Mouse (Mus musculus) embryonic stem cell, embryonic (primary cell): ENCODE measurements around the gene Psme1.

Experiments used
- CTCF ChIA-PET, 4 experiments: fragments of 300-600 bp in 2 of 4; fragments of 350-600 bp in 2 of 4; sonication (Branson Sonifier 250); formaldehyde crosslinking; loops; one replicate each; lab custom pipeline; 2022; ENCODE audit warnings: inconsistent platforms in 2 of 4; lab: Charles Lee
- POLR2A ChIA-PET, 4 experiments: fragments of 300-600 bp in 2 of 4; fragments of 350-600 bp in 2 of 4; sonication (Branson Sonifier 250); formaldehyde crosslinking; loops; one replicate each; lab custom pipeline; 2022; ENCODE audit warnings: antibody characterized with exemption in 4 of 4, inconsistent platforms in 1 of 4; lab: Charles Lee

The Psme1 gene

GRCm38 (mm10) chr14:55558740-55559448 is 19.0 kb upstream of the Psme1 start:
- ChIA-PET CTCF (interaction anchor here in 3 of 4 experiments (0.5 to 3.5 kb wide), 9 partner anchors 17 to 203 kb away, joined by 3 to 18 read pairs (median 5); partner anchors contain the start of genes Dhrs4 (in 1 of the 3), Ltb4r2 (in 1 of the 3), Pck2 (in 1 of the 3) and Psme2 (in 1 of the 3)), POLR2A (interaction anchor here in 3 of 4 experiments (0.7 to 8.6 kb wide), 32 partner anchors 8 to 481 kb away, joined by 3 to 92 read pairs (median 16); partner anchors contain the start of genes Pck2 (in 3 of the 3), Psme1 (in 3 of the 3), Psme2 (in 3 of the 3) and Rnf31 (in 3 of the 3))

- ChIA-PET CTCF (interaction anchor here in 3 of 4 experiments (0.7 to 3.5 kb wide), 26 partner anchors 8 to 545 kb away, joined by 3 to 18 read pairs (median 6); partner anchors contain the start of genes Dhrs4 (in 1 of the 3), Emc9 (in 1 of the 3), Ngdn (in 1 of the 3) and Pck2 (in 1 of the 3)), POLR2A (interaction anchor here (0.5 to 8.6 kb wide), 92 partner anchors 8 to 633 kb away, joined by 3 to 92 read pairs (median 6); partner anchors contain the start of genes Psme1 (in 4 of the 4), Emc9 (in 3 of the 4), Pck2 (in 3 of the 4) and Psme2 (in 3 of the 4))
Measured at GRCm38 (mm10) chr14:55559799-55560201, 18.1 kb upstream of the Psme1 start, which contains the start of gene Dcaf11. Gene Dcaf11, plus strand, starts transcription at chr14:55560006.

DNA sequence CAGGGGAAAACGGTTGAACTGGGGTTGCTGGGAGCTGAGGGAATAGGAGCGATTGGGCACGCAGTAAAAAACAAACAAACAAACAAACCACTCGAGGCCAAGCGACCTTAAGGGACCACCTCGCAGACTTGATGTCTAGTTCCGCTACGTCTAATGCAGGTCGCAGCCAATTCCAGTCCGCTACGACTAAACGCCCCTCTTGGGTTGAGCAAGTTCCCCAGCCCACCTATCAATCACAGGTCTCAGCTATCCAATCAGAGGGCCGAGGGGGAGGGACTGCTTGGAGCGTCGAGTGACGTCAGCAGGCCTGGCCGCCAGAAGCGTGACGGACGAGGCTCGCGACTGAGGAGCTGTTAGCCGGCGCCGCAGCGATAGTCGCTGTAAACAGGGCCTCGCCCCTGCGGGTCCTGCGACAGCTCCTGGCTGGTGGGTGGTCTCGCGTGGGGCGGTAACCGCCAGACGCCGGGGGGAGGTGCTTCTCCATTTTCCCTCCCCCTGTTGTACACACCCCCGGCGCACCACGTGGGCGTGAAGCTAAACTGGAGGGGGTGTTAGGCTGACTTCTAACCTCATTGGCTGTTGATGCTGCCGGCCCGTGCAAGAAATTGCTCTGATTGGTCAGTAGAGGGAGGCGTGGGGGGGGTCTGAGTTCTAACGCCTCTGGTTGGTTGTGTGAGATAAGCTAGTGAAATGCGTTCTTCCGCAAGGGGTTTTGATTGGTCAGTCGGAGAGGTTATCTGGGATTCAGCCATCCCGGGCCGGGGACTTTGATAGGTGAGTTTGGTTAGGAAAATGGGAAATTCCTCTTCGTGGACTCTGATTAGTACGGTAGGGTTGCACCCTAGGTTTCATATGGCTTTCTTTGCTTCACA is 17.5 kb upstream of the Psme1 start, which contains the start of gene A730061H03Rik:
A730061H03Rik (minus strand) TSS at position 205 of the 872 bp plus-strand sequence.
- POLR2A ChIA-PET: interaction anchor here (0.5 to 8.6 kb wide), 113 partner anchors 9 to 634 kb away, joined by 3 to 92 read pairs (median 5); partner anchors contain the start of genes Psme1 (in 4 of the 4), Emc9 (in 3 of the 4), Gmpr2 (in 3 of the 4) and Nedd8 (in 3 of the 4)
- CTCF ChIA-PET: interaction anchor here (0.5 to 2.3 kb wide), 39 partner anchors 9 to 545 kb away, joined by 3 to 18 read pairs (median 4); partner anchors contain the start of genes Psme1 (in 2 of the 4), Rabggta (in 2 of the 4), Dhrs1 (in 1 of the 4) and Dhrs4 (in 1 of the 4)

- POLR2A ChIA-PET: interaction anchor here in 2 of 4 experiments (0.8 to 8.6 kb wide), 13 partner anchors 9 to 312 kb away, joined by 3 to 92 read pairs (median 6); partner anchors contain the start of genes Fitm1 (in 2 of the 2), Pck2 (in 2 of the 2), Psme1 (in 2 of the 2) and Carmil3 (in 1 of the 2)
- CTCF ChIA-PET: interaction anchor here in 1 of 4 experiments (1.4 kb wide), 1 partner anchor 17 kb away, joined by 3 read pairs; no protein-coding TSS in a partner anchor
Measured at GRCm38 (mm10) chr14:55561860-55562259, 16.1 kb upstream of the Psme1 start.

DNA sequence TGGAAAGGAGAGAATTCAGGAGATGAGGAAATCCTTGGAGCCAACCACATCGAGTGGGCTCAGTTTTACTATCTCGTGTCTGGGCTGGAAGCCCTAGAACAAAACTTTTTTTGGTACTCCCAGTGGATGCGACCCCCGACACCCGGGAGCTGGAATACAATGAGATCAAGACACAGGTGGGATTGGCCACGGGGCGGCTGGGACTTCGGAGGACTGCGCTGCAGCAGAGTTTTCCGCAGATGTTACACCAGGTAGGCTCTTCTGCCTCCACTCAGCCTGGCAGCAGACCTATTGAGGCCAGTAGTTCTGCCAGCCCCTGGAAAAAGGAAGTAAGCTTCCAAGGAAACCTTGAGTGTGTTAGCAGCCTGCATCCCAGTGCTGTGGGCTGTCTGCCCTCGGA is 14.7 kb upstream of the Psme1 start:
- POLR2A ChIA-PET: interaction anchor here in 3 of 4 experiments (0.6 to 8.6 kb wide), 8 partner anchors 9 to 141 kb away, joined by 3 to 92 read pairs (median 4); partner anchors contain the start of genes Emc9 (in 1 of the 3), Fitm1 (in 1 of the 3), Psme1 (in 1 of the 3) and Psme2 (in 1 of the 3)
- CTCF ChIA-PET: interaction anchor here in 2 of 4 experiments (1.4 to 1.8 kb wide), 2 partner anchors 12 to 15 kb away, joined by 3 to 4 read pairs; partner anchors contain the start of gene Fitm1 (in 1 of the 2)

GRCm38 (mm10) chr14:55565748-55566147 is 12.2 kb upstream of the Psme1 start:
- ChIA-PET POLR2A (interaction anchor here in 2 of 4 experiments (1.8 to 8.6 kb wide), 3 partner anchors 12 to 26 kb away, joined by 4 to 92 read pairs (median 5); partner anchors contain the start of genes Psme1 (in 2 of the 2), Fitm1 (in 1 of the 2) and Pck2 (in 1 of the 2)), CTCF (no interaction called here)

DNA sequence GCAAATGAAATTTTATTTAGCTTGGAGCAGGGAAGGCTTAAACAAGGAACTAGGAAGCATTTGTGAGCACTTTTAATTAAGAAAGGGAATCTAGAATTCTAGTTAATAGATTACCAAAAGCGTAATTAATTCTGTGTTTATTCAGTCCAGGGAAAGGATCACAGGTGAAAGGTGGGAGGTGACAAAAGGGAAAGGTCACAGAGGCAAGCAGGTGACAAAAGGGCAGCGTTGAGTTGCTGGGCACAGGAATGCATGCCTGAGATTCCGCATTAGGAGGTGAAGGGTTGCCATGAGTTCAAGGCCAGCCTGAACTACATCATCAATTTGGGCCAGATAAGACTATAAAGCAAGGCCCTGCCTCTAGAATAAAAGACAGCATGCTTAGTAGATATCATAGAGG is 10.4 kb upstream of the Psme1 start:
- POLR2A ChIA-PET: interaction anchor here in 2 of 4 experiments (0.8 to 8.6 kb wide), 5 partner anchors 10 to 28 kb away, joined by 3 to 92 read pairs (median 4); partner anchors contain the start of genes Psme1 (in 2 of the 2), Fitm1 (in 1 of the 2), Pck2 (in 1 of the 2) and Psme2 (in 1 of the 2)
- CTCF ChIA-PET: no interaction called here

DNA sequence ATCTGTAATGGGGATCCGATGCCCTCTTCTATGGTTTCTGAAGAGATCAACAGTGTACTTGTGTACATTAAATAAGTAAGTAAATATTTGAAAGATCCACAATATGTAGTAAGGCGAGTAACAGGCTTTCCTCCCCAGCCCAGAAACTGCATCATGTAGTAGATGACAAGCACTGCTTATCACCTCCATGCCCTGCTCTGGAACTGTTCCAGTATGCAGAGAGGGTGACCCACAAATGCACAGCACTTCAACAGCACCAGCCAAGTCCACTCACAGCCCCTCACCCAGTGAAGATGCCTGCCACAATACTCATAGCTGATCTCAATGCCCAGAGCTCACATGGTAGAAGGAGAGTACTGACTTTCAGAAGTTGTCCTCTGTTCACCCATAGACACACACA is 7.3 kb upstream of the Psme1 start:
- POLR2A ChIA-PET: interaction anchor here in 3 of 4 experiments (0.7 to 2.8 kb wide), 9 partner anchors 9 to 449 kb away, joined by 3 to 15 read pairs (median 4); partner anchors contain the start of genes A730061H03Rik (in 2 of the 3), Dcaf11 (in 2 of the 3), Emc9 (in 1 of the 3) and Gmpr2 (in 1 of the 3)
- CTCF ChIA-PET: interaction anchor here in 2 of 4 experiments (0.6 to 1.7 kb wide), 3 partner anchors 10 to 314 kb away, joined by 3 to 6 read pairs (median 3); partner anchors contain the start of genes A730061H03Rik (in 1 of the 2) and Khnyn (in 1 of the 2)

DNA sequence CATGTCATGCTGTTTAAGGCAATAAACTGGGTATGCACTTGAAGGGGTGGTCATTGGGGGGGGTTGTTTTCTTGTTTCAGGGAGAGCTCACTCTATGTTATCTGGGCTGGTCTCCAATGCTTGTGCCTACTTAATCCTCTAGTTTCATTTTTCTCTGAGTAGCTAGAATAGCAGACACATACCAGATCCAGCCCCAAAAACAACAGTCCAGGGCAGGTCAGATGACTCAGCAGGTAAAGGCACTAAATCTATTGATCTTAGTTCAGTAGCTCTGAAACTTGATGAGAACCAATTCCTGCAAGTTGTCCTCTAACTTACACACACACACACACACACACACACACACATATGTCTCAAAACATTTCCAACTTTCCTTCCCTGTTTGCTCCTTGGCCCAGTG is 6.2 kb upstream of the Psme1 start:
- CTCF ChIA-PET: no interaction called here
- POLR2A ChIA-PET: interaction anchor here in 3 of 4 experiments (0.6 to 2.8 kb wide), 6 partner anchors 11 to 1337 kb away, joined by 3 to 15 read pairs (median 6); partner anchors contain the start of genes A730061H03Rik (in 3 of the 3), Dcaf11 (in 2 of the 3), Emc9 (in 1 of the 3) and Pck2 (in 1 of the 3)

- ChIA-PET CTCF (interaction anchor here in 2 of 4 experiments (0.6 to 1.5 kb wide), 7 partner anchors 10 to 574 kb away, joined by 3 to 13 read pairs (median 3); partner anchors contain the start of genes Emc9 (in 1 of the 2) and Pck2 (in 1 of the 2)), POLR2A (interaction anchor here (0.6 to 8.0 kb wide), 19 partner anchors 9 to 922 kb away, joined by 3 to 92 read pairs (median 4); partner anchors contain the start of genes A730061H03Rik (in 3 of the 4), Dcaf11 (in 2 of the 4), Psme2 (in 2 of the 4) and Rnf31 (in 2 of the 4))
Measured at GRCm38 (mm10) chr14:55575302-55575701, 2.6 kb upstream of the Psme1 start, which contains the start of gene Fitm1. Gene Fitm1, plus strand, starts transcription at chr14:55575617.

DNA sequence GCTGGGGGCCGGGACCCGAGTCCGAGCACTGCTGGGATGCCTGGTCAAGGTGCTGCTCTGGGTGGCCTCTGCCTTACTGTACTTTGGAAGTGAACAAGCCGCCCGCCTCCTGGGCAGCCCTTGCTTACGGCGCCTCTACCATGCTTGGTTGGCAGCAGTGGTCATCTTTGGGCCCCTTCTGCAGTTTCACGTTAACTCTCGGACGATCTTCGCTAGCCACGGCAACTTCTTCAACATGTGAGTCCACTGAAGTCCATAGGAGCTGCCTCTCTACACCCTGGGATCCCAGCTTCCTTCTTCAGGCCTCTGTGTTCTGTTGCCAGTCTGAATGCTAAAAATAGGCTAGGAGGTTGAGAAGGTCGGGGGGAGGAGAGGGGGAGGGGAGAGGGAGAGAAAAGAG is 2.2 kb upstream of the Psme1 start:
- CTCF ChIA-PET: interaction anchor here in 3 of 4 experiments (0.6 to 1.6 kb wide), 10 partner anchors 10 to 574 kb away, joined by 3 to 19 read pairs (median 4); partner anchors contain the start of genes A730061H03Rik (in 1 of the 3), Dcaf11 (in 1 of the 3), Emc9 (in 1 of the 3) and Pck2 (in 1 of the 3)
- POLR2A ChIA-PET: interaction anchor here (0.6 to 8.0 kb wide), 16 partner anchors 9 to 921 kb away, joined by 3 to 92 read pairs (median 6); partner anchors contain the start of genes A730061H03Rik (in 2 of the 4), Dcaf11 (in 2 of the 4), Psme2 (in 2 of the 4) and Rnf31 (in 2 of the 4)

DNA sequence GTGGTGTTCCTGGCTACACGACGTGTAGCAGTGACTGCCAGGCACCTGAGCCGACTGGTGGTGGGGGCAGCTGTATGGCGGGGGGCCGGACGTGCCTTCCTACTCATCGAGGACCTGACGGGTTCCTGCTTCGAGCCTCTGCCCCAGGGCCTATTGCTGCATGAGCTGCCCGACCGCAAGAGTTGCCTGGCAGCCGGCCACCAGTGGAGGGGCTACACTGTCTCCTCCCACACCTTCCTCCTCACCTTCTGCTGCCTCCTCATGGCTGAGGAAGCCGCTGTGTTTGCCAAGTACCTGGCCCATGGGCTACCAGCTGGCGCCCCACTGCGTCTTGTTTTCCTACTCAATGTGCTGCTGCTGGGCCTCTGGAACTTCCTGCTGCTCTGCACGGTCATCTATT is 1.5 kb upstream of the Psme1 start:
- CTCF ChIA-PET: interaction anchor here in 2 of 4 experiments (0.5 to 1.6 kb wide), 6 partner anchors 13 to 299 kb away, joined by 3 to 19 read pairs (median 4); partner anchors contain the start of genes A730061H03Rik (in 1 of the 2), Dcaf11 (in 1 of the 2) and Pck2 (in 1 of the 2)

DNA sequence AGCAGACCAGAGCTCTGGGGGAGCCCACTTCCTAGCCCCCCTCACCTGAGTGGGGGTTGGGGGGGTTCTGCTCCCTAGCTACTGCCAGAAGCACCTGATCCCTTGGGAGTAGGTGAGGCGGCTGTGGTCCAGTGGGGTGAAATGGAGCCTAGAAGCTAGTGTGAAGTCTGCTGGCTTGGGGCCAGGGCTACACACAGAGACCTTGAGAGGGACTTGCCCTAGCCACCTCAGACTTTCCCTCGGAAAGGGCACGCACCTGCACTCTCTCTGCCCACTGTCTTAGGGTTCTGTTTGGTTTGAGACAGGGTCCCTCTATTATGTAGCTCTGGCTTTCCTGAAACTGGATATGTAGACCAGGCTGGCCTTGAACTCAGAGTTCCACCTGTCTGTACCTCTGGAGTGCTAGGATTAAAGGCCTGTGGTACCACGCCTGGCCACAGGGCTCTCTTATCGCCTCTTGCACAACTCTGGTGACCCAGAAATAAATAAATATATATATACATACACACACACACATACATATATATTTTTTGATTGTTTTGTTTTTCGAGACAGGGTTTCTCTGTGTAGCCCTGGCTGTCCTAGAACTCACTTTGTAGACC is 846 bp downstream of the Psme1 start:
- CTCF ChIA-PET: interaction anchor here in 3 of 4 experiments (0.6 to 1.5 kb wide), 15 partner anchors 12 to 937 kb away, joined by 3 to 9 read pairs (median 3); partner anchors contain the start of genes Psme2 (in 3 of the 3), Rnf31 (in 3 of the 3), A730061H03Rik (in 2 of the 3) and Dcaf11 (in 1 of the 3)
- POLR2A ChIA-PET: interaction anchor here (0.6 to 8.0 kb wide), 23 partner anchors 9 to 666 kb away, joined by 3 to 92 read pairs (median 5); partner anchors contain the start of genes A730061H03Rik (in 4 of the 4), Dcaf11 (in 4 of the 4), Rnf31 (in 3 of the 4) and Psme2 (in 2 of the 4)

More for the DNA sequence above, 1.5 kb upstream of the Psme1 start:
- POLR2A ChIA-PET: interaction anchor here in 3 of 4 experiments (0.7 to 8.0 kb wide), 10 partner anchors 9 to 59 kb away, joined by 4 to 92 read pairs (median 10); partner anchors contain the start of genes A730061H03Rik (in 2 of the 3), Dcaf11 (in 2 of the 3), Psme2 (in 2 of the 3) and Rnf31 (in 2 of the 3)
